In genomic region chrX:11512928-11513327, GRCm38 (mm10) we compare ENCODE assay signal across 13 mouse cellular contexts.
"Had no signal": no experiment of that assay in that cellular context is flagged by ENCODE, and none has a peak within 500 bp of the region (broad histone marks: within the 10 kb centered on the region; RNA-seq: fewer than 3 reads in every experiment).

No protein-coding gene starts in this region.

- H3K36me3 ChIP-seq: limb, embryonic 12.5 days; midbrain, embryonic 15.5 days; neural tube, embryonic 12.5 days had no signal

- ATAC-seq: midbrain, embryonic 15.5 days had no signal

- H3K4me2 ChIP-seq: limb, embryonic 12.5 days; midbrain, embryonic 11.5 days; midbrain, embryonic 15.5 days; neural tube, embryonic 12.5 days had no signal

- H3K4me1 ChIP-seq: limb, embryonic 12.5 days; megakaryocyte, embryonic 14.5 days; midbrain, embryonic 15.5 days had no signal

- DNase-seq: layer of hippocampus, adult 9-11 months; layer of hippocampus, postnatal 36 days; lung, adult 2 months; spleen, adult 18-20 months; thymus, adult 2 months; thymus, postnatal 25 days had no signal

- H3K27ac ChIP-seq: limb, embryonic 12.5 days; liver, embryonic 14.5 days; macrophage; midbrain, embryonic 15.5 days; neural tube, embryonic 12.5 days had no signal

- H3K9ac ChIP-seq: limb, embryonic 12.5 days; liver, embryonic 14.5 days; midbrain, embryonic 15.5 days; neural tube, embryonic 12.5 days had no signal

- H3K27me3 ChIP-seq: midbrain, embryonic 15.5 days had no signal

- H3K4me3 ChIP-seq: limb, embryonic 12.5 days; megakaryocyte, embryonic 14.5 days; midbrain, embryonic 15.5 days; neural tube, embryonic 12.5 days had no signal

- H3K9me3 ChIP-seq: limb, embryonic 12.5 days; megakaryocyte, embryonic 14.5 days; midbrain, embryonic 15.5 days; neural tube, embryonic 12.5 days had no signal
